Mouse (Mus musculus) MEL (cell line): ENCODE data around the gene Nos1ap.

Source experiments
- CTCF ChIP-seq, 3 experiments: IDR thresholded peaks in 2 of 3; conservative IDR thresholded peaks in 1 of 3; 2 replicates each; pipeline ENCODE4 v1.5.1; 2011 to 2012; ENCODE audit warnings: low read length in 3 of 3, low read depth in 2 of 3, mild to moderate bottlenecking in 2 of 3, improper control_type of control experiment in 1 of 3, inconsistent platforms in 1 of 3, mixed read lengths in 1 of 3, moderate library complexity in 1 of 3; ENCODE audit not compliant: control insufficient read depth in 1 of 3, insufficient read depth in 1 of 3, poor library complexity in 1 of 3, severe bottlenecking in 1 of 3
- MAX ChIP-seq: IDR thresholded peaks from 2 replicates; pipeline ENCODE4 v1.6.1; 2011; ENCODE audit warnings: low read length, improper control_type of control experiment
- MYC ChIP-seq: IDR thresholded peaks from 2 replicates; pipeline ENCODE4 v1.6.1; 2011; ENCODE audit warnings: low read depth, mild to moderate bottlenecking, low read length, improper control_type of control experiment, moderate library complexity
- POLR2A ChIP-seq, 2 experiments: IDR thresholded peaks; 2 replicates each; pipeline ENCODE4 v1.6.1; 2011 to 2012; ENCODE audit warnings: low read length in 2 of 2, mild to moderate bottlenecking in 2 of 2, control low read depth in 1 of 2, improper control_type of control experiment in 1 of 2, low read depth in 1 of 2, moderate library complexity in 1 of 2; ENCODE audit not compliant: control insufficient read depth in 1 of 2, insufficient read depth in 1 of 2, poor library complexity in 1 of 2
- TCF12 ChIP-seq: IDR thresholded peaks from 2 replicates; pipeline ENCODE4 v1.6.1; 2014; ENCODE audit warnings: low read depth, mild to moderate bottlenecking, inconsistent platforms, low read length, improper control_type of control experiment, moderate library complexity
- ZNF384 ChIP-seq: IDR thresholded peaks from 2 replicates; pipeline ENCODE4 v1.6.1; 2012; ENCODE audit warnings: low read depth, mild to moderate bottlenecking, inconsistent platforms, low read length, improper control_type of control experiment

DNA sequence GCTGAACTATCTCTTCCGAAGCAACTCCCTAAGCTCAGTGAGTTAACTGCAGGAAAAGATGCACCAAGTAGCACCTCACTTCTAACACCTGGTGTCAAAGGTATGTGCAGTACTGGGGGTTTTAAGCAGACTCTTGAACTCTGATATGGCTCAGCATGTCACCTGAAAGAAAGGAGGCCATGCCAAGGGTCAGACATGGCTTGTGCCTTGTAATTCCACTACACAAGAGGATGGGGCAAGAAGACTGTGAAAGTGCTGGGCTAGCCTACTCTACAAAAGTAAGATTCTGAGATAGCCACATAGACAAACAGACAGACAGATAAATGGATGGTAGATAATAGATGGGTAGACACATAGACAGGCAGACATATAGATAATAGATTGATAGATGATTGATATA, 87.7 kb downstream of the Nos1ap start:
- TF ChIP-seq TCF12 (no peak), CTCF (IDR thresholded peaks at IDR 0.05 in 2 of 3, conservative IDR thresholded peaks at IDR 0.05 in 1 of 3; ENCODE audit: control insufficient read depth in 1 of 3, insufficient read depth in 1 of 3, low read depth in 2 of 3, low read length in 3 of 3, poor library complexity in 1 of 3, severe bottlenecking in 1 of 3) (no peak), POLR2A (IDR thresholded peaks at IDR 0.05; ENCODE audit: control insufficient read depth in 1 of 2, insufficient read depth in 1 of 2, low read depth in 1 of 2, low read length in 2 of 2, poor library complexity in 1 of 2) (no peak), MYC (no peak), MAX (no peak), ZNF384 (no peak)
